Mouse (Mus musculus): ENCODE results near the gene Wdr31.
A peak's percentile ranks its signal among the peaks of the same experiment; 100 is the strongest.
"Not testable (repeated sequence)": the region's sequence is repeated elsewhere in the genome, so short reads cannot be mapped to it uniquely, and the experiment has no call there.

Wdr31 gene

DNA sequence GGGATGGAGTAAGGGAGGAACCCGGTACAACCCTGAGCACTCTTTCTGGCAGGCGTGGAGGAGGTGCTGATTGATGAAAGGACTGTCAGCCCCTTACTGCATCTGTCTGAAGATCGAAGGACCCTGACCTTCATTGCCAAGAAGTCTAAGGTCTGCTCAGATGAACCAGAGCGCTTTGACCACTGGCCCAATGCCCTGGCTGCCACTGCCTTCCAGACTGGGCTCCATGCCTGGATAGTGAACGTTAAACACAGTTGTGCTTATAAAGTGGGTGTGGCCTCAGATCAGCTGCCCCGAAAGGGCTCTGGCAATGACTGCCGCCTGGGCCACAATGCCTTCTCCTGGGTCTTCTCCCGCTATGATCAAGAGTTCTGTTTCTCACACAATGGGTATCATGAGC is 25.2 kb upstream of the Wdr31 start:
- peak; percentile 83 for DNase-seq (ENCODE audit: low read depth)

DNA sequence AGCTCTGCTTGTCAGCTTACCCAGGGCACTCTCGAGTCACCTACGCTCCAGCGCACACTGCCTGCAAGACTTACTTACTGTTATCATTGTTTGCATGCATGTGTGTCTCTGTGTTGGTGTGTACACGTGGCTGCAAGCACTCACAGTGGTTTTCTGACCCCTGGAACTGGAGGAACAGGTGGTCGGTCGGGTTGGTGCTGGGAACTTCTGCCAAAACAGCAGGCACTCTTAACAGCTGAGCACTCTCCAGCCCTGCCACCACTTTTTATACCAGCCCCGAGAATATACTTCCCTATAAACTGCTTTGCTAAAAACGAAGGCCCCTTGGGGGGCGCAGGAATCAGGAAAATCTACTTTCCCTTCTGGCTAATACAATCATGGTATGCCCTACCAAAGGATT is 23.5 kb upstream of the Wdr31 start:
- no peak for DNase-seq (ENCODE audit: low read depth)

DNA sequence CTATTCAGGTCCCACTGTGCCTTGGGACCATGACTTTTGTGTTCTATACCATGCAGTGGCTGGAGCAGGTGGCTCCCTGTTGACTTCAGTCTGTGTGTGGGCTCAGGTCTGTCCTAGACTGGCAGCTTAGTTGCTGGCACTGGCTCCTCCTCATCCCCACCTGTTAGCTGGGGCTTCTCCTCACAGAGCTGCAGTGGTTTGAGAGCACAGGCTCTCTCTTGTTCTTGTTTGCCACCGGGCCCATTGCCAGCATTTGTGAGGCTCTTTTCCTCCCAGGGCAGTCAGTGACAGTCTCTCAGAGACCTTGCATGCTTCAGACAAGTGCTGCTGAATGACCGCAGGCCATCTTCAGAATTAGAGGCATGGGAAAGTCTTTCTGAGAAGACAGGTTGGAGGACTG is 22.0 kb upstream of the Wdr31 start:
- DNase-seq (ENCODE audit: low read depth): no peak

DNA sequence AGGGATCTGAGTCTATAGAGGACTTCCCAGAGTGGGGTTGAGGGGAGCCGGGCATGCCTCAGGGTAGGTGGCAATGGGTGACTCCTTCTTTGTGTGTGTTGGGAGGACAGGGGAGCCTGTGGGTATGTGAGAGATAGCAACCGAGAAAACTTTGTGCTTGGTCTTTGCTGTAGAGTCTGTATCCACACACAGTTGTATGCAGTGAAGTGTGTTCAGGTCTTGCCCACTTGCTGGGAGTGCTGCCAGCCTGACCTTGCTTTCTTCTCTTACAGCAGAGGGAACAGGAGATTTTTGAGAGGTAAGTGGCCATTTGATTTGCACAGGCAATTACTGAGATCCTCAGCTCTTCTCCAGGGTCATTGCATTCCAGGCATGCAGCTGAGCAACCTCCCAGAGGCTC is 17.2 kb upstream of the Wdr31 start:
- DNase-seq (ENCODE audit: low read depth): no peak

DNA sequence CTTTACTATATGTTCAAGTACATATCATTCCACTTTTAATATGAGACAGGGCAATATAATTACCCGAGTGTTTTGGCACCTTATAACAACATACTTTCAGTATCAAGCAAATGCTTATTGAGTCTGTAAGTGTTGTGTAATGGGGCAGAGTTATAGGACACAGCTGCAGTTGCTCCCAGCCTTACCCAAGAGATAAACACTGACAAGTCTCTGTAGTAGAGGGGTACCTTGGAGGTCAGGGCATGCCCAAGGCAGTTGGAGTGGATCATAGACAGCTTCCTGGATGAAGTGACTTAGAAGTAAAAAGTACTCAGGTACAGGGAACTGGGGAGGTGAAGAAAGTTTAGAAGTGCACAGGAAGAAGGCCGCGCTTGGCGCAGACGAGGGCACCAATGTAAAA is 16.5 kb upstream of the Wdr31 start:
- peak; percentile 15 for DNase-seq (ENCODE audit: low read depth)

DNA sequence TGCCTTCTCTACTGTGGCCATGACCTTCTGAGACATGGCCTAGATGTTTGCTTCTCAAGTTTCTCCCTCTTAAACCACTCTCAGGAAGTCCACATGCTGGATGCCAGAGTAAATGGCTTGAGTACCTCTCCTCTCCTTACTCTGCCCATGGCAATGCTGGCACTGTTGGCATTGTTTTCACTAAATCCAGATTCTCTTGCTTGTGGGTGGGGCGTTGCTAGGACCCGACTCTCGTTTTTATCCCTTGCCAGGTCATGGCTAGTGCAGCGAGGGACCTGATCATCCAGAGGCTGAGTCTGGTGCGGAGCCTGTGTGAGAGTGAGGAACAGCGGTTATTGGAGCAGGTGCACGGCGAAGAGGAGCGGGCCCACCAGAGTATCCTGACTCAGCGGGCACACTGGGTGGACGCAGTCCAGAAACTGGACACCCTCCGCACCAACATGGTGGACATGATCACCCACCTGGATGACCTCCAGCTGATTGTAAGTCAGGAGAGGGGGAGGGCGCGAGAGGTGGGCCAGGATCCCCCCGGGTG is 15.5 kb upstream of the Wdr31 start:
- DNase-seq (ENCODE audit: low read depth): no peak

DNA sequence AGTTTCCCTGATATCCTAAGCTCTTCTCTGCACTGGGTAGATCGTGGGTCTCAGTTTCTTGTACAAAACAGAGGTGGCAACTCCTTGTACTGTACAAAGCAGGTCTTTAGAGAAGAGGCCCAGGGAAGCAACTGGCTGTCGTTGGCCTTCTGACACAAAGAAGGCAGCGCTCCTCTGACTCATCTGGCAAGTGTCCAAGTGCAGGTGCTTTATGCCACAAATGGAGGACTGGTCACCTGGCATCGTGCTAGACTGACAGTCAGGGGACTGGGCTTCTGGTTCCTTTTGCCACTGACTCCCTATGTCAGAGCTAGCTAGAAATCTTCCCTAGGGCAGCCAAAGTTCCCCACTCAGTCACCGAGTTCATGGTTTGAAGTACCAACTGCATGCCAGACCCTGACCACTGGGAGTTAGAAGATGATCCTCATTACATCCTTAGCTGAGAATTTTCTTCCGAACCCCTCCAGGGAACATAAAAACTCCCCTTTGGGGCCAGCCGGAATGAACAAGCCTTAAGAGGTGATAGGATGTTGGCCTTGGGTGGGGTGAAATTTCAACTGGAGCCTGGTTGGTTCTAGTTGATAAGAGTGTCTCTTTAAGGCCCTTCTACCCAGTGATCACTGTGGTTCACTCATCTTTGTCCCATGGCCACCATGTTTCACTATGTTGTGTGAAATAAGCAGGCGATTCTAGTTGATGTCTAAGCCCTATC is 14.9 kb upstream of the Wdr31 start:
- peak; percentile 37 for DNase-seq (ENCODE audit: low read depth)

DNA sequence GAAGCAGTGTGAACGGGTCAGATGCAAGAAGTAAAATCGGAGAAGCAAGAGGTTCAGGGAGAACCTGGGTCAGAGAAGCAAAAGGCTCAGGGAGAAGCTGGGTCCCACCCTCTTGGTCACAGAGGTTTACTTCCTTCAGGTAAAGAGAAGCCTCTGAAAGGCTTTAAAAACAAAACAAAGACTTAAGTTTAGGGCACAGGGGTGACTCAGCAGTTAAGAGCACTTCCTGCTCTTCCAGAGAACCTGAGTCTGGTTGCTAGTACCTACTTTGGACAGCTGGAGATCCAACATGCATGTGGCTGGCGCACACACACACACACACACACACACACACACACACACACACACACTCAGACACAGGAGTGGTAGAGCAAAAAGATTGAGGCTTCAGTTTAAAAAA is 14.2 kb upstream of the Wdr31 start:
- no peak for DNase-seq (ENCODE audit: low read depth)

DNA sequence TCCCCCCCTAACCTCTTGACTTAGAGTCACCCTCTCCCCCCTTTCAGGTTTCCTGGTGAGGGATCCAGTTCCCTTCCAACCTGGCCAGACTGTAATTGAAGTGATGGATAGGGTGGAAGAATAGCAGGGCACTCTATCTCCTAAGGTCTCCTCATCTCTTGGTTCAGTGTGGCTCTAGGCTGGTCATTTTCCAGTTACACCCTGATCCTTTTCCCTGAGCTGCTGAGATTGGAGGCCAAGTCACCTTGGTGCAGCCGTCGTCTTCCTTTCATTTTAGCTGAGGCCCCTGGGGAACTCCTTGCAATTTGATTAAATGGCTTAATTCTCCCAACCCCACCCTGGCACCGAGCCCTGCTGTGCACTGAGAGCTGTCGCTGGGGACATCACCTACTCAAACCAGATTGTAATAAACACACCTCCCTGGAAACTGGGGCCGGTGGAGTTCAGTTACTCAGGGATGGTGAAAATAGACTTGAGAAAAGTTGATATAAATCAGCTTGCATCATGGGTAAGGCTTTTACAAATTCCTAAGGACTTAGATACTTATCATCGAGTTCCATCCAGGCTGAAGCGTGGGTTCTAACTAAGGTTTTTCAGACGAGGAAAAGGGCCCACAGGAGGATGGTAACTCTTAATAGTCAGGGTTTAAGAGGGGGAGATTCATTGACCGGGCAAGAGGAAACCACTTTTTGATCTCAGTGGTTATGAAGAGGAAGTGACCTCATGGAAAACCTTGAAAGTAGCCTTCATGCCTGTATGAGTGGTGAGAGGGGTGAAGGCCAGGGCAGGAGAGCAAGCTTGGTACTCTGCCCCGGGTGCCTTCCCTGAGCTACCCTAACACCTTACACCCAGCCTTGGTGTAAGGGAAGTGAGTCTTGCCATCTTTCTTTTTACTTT is 10.3 kb upstream of the Wdr31 start:
- DNase-seq (ENCODE audit: low read depth): no peak

DNA sequence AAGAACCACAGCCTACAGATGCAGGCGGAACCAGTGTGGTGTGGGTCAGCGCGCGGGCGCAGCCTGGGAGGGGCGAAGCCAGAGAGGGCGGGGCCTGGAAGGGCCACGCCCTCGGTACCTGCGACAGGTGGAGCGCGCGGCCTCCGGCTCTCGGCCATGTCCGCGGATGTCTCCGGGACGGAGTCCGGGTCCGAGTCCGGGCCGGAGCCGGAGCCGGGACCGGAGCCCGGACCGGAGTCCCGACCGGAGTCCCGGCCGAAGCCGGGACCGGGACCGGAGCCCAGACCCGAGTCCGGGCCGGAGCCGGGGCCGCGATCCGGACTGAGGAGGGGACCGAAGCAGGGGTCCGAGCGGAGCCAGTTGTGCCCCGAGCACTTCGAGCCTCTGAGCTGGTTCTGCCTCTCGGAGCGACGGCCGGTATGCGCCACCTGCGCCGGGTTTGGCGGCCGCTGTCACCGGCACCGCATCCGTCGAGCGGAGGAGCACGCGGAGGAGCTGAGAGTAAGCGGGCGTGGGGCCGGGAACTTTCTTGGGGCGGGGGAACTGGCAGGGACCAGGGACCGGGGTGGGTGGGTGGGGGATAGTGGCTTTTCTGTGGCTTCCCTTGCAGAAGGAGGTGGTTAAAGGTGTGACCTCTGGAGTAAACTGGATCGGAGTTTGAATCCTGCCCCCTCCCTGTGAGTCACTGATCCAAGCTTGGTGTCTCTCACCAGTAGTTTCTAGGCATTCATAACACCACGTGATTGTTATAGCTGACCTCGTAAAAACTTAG is 9.4 kb upstream of the Wdr31 start, which contains the start of gene Bspry:
Gene Bspry (plus strand): TSS at position 117 of the 772 bp plus-strand sequence.
- no peak for DNase-seq (ENCODE audit: low read depth)

DNA sequence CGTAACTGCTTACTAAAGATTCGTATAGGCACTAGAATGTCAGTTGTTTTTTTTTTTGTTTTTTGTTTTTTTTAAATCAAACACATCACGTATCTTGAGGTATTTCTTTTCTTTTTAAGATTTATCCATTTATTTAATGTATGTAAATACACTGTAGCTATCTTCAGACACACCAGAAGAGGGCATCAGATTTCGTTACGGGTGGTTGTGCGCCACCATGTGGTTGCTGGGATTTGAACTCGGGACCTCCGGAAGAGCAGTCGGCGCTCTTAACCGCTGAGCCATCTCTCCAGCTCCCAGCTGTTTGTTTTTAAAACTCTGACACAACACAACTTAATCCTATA is 8.9 kb upstream of the Wdr31 start:
- DNase-seq (ENCODE audit: low read depth): not testable (repeated sequence)

DNA sequence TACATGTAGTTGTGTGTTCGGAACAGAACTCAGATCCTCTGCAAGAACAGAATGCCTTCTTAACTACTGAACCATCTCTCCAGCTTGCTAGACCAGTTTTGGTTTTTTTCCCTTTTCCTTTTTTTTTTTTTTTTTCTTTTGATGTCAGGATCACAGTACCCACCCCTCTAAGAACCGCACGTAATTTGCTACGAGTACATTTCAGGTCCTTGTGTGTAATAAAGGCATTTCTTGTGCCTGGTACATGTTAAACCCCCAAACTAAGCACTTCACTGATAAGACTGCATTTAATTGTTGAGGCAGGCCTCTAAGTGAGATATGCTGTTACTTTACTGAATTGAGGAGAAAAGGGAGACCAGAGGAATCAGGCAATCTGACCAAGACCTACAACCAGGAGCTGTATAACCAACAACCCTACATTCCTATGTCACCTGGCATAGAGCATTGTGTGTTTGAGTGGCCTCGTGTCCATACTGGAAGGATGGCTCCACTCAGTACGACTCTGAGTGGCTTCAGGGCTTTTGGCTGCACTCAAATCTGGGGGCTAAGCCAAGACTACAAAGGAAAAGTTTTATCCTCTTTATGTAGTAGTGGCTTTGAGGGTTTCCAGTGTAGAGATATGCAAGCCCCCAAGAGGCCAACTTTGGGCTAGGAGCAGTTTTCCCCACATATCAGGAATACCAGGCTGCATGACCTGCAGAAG is 7.0 kb upstream of the Wdr31 start:
- DNase-seq (ENCODE audit: low read depth): no peak

DNA sequence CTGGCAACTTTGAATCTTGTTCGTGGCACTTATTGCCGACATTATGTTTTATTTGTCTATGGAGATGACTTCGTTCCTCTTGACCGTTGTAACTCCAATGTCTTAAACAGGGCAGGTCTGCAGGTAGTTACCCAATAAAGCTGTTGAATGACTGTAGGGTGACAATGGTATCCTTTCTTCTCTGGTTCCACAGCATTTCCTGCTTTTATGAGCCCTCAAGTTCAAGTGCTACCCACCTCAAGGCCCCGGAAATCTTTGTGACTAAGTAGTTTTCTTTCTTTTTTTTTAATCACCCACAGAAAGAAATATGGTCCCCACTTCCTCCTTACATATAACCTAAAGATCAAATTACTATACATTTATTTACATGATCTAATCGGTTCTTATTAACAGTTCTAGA is 5.1 kb upstream of the Wdr31 start:
- DNase-seq (ENCODE audit: low read depth): no peak

DNA sequence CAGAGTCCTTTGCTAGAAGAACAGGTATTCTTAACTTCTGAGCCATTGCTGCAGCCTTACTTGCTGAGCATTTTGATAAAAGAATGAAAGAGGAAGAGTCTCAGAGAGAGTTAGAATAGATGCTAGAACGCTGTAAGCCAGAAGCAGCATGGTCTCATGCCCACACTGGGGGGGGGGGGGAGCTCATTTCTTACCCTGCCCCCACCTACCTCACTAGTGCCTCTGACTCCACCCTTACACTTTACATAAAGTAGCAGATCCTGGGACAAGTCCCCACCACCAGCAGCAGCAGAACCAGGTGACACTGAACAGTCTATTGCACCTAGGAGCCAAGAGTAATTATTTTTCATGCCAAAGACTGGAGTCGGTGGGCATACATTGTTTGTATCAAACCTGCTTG is 4.4 kb upstream of the Wdr31 start:
- DNase-seq (ENCODE audit: low read depth): no peak

DNA sequence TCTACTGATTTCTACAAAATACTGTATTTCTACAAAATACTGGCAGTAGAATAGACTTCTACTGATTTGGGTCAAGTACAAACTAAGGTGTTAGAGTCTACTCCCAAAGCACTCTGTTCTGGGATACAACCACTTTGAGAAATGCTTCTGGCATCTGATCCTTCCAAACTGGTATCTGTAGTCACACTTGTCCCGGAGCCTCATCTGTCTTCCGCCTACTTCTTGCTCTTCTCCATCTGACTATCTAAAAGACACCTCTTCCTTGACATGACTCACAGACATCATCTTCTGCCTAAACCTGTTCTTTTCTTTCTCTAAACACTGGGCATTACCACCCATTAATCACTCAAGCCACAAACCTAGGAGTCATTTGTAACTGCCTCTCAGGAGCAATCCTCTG is 1.4 kb upstream of the Wdr31 start:
- no peak for DNase-seq (ENCODE audit: low read depth)

DNA sequence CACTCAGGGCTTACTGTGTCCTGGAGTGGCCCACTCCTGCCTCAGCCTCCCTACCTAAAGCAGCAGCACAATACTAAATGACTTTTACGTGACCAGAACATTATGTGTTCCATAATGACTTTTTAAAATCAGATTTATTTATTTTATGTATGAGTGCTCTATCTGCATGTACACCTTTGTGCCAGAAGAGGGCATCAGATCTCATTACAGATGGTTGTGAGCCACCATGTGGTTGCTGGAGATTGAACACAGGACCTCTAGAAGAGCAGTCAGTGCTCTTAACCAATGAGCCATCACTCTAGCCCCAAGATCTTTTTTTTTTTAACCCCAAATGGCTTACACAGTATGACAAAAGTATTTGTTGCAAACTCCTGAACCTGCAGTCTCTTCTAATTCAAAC is 2.5 kb downstream of the Wdr31 start:
- DNase-seq (ENCODE audit: low read depth): peak; percentile 22

DNA sequence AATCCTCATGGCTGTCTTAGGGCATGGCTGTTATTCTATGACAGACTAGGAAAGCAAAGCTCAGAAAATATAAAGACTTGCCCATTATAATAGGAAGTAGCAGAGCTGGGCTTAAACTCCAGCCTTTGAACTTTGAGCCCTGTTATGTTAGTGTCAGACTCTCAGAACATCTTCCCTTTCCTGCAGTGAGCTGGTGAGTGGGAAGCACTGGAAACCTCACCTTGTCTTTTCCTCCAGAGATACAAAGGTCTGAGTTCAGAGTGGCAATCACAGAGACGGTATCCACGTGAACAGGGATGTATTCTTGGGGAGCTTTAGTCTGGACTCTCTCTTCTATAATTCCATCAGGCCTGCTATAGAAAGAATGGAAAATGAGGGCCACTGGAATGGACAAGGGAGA is 7.6 kb downstream of the Wdr31 start:
- DNase-seq (ENCODE audit: low read depth): no peak

DNA sequence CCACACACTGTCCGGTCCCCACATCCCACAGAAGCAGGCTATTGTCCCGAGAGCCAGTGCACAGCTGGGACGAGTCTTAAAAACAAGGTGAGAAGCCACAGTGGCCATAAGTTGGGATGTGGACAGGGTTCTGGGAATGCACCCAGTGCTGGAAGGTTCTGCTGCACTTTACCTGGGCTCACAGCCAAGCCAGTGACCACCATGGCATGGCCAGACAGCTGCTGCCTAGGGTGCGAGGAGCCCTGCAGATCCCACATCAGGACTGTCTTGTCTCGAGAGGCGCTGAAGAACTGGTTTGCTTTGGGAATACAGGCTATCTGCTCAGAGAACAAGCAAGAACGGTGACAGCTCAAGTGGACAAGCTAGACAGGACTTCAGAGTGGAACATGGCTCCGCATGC is 10.3 kb downstream of the Wdr31 start:
- DNase-seq (ENCODE audit: low read depth): no peak

DNA sequence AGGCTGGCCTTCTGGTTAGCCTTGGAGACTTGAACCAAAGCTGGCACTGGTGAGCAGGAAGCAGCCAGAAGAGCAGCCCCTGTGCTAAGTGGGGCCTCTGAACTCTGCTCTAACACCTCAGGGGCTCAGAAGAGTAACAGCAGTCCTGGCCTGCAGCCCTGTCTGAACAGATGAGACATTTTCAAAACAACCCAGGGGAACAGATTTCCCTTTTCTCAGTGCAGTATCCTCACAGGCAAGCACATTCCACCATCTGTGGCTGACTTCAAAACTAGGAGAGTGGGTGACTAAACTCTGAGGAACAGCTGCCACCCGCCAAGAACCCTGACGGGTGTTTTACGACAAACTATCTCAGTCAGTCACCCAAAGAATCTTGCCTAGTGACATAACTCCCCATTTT is 11.6 kb downstream of the Wdr31 start:
- no peak for DNase-seq (ENCODE audit: low read depth)

DNA sequence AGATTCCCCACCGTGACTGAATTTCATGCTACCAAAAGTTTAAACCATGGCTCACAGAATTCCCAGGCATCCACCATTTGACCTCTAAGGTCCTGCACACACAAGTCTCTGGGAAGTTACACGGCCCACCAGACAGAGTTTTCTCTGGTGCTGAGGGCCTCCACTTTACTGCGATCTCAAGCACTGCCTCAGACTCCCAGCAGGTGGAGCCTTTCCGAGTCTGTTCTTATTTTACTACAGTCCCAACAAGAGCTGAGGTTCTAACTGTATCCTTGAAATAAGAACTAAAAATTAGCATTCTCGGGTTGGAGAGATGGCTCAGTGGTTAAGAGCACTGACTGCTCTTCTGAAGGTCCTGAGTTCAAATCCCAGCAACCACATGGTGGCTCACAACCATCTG is 15.7 kb downstream of the Wdr31 start:
- DNase-seq (ENCODE audit: low read depth): peak; percentile 72

DNA sequence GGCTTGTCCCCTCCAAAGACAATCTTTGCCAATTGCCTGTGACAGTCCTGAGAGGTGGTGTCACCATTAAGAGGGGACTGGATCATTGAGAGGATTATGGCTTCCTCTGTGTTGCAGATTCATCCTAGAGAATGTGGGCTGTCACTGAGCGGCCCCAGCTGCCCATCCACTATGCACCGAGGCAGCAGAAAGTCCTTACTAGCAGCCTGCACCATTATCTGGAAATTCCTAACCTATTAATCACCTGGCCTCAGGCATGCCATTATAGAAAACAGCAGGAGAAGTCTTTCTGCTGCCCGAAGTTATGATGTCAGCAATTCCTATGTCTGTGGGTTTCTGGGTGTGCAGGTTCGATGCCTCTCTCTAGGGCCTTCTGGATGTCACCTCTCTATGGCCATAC is 29.7 kb downstream of the Wdr31 start:
- peak; percentile 83 for DNase-seq (ENCODE audit: low read depth)

DNA sequence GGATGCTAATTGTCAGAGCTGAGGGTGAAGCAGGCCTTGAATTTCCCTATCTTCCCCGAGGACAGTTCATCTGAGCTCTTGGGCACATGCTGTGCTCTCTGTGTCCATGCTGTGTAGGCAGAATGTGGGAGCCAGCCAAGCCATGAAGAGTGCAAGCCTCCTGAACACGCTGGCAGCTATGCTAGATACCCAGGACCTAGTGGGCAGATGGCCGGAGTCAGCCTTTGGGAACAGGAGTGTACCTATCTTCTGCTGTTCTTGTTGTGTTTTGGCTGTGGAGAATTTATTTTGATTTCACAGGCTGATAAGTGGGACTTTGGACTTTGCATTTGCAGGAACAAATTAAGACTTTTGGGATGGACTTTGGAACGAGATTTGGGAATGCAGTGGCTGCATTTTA is 30.2 kb downstream of the Wdr31 start:
- DNase-seq (ENCODE audit: low read depth): no peak

All from NIH3T3 (cell line).